Mouse (Mus musculus): ENCODE measurements at regions not wholly inside any gene's neighbourhood (a gene's known extent, or its start where the extent isn't known, plus 50 kb on each side); places are given as distances from the start of the nearest gene placed in this dataset.

DNA sequence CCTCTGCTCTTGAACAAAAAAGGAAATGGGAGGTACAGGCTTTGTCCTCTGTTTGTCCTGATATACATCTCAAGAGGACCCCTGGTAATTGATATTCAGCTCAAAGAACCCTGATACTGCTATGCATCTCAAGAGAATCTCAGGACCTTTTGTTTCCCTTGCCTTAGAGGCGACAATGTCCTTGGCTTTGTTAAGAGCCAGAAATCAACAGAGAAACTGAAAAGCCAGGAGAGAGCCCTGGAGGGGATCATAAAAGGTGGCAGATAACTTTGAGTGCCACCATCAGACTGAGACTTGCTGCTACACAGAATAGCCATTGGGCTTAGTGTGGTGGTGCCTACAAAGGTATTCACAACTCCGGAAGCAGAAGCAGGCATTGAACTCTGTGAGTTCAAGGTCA is 74.3 kb upstream of the Gadd45a start:
- TF ChIP-seq POLR2A (IDR thresholded peaks at IDR 0.05; ENCODE audit: insufficient read length, low read depth) = no peak
- no peak for TF ChIP-seq USF1 (IDR thresholded peaks at IDR 0.05; ENCODE audit: low read depth)
- no peak for TF ChIP-seq MAX (IDR thresholded peaks at IDR 0.05; ENCODE audit: low read depth)
- TF ChIP-seq E2F4 (IDR thresholded peaks at IDR 0.05; ENCODE audit: insufficient read depth) = no peak
